Comparison of ENCODE assay signal across 8 mouse cellular contexts in genomic region chr6:83068706-83069487, GRCm38 (mm10). TPM values are rescaled to one million over a fixed set of nuclear protein-coding genes. Genes with fewer than 3 reads are reported as not detected.
A peak's percentile ranks its signal among the peaks of the same experiment; 100 is the strongest.
DNase-seq lines count a peak whose midpoint lies in the region; ATAC-seq and TF ChIP-seq lines count a peak whose summit lies in the region.

No protein-coding gene starts in this region.

- no peak overlapping the region for H3K27ac ChIP-seq in heart, embryonic 13.5 days (replicated peaks)
- H3K27ac ChIP-seq in bone marrow macrophage, adult 2 months (ENCODE audit: insufficient read depth, low read depth, low read length) = no peak overlapping the region
- no peak overlapping the region for H3K27ac ChIP-seq in intestine, embryonic 16.5 days (ENCODE audit: low read length)
- no peak overlapping the region for H3K27ac ChIP-seq in midbrain, embryonic 16.5 days (ENCODE audit: low read length)

- TF ChIP-seq POLR2A in bone marrow macrophage, adult 2 months (IDR thresholded peaks at IDR 0.05; ENCODE audit: borderline replicate concordance, low read depth, low read length) = no peak

- no peaks in the 10 kb centered on the region for H3K36me3 ChIP-seq in heart, embryonic 13.5 days
- H3K36me3 ChIP-seq in intestine, embryonic 16.5 days (ENCODE audit: control insufficient read depth, insufficient read depth, low read length) = no peaks in the 10 kb centered on the region
- no peaks in the 10 kb centered on the region for H3K36me3 ChIP-seq in midbrain, embryonic 16.5 days (ENCODE audit: control insufficient read depth, insufficient read depth, low read length)

- peak overlapping the region; percentile 61 for H3K4me2 ChIP-seq in heart, embryonic 13.5 days
- peak overlapping the region; percentile 47 for H3K4me2 ChIP-seq in intestine, embryonic 16.5 days (ENCODE audit: low read depth, low read length)
- peak overlapping the region; percentile 37 for H3K4me2 ChIP-seq in midbrain, embryonic 16.5 days (ENCODE audit: low read length)

- H3K4me1 ChIP-seq in heart, embryonic 13.5 days = peaks cover 28% of the 10 kb centered on the region
- peaks cover 3% of the 10 kb centered on the region; the same call in 1 of the 2 replicates for H3K4me1 ChIP-seq in bone marrow macrophage, adult 2 months (ENCODE audit: control insufficient read depth, insufficient read depth, low read length)
- H3K4me1 ChIP-seq in intestine, embryonic 16.5 days (ENCODE audit: control insufficient read depth, insufficient read depth, low read length) = peaks cover 14% of the 10 kb centered on the region
- no peaks in the 10 kb centered on the region; the same call in 1 of the 2 replicates for H3K4me1 ChIP-seq in midbrain, embryonic 16.5 days (ENCODE audit: control insufficient read depth, insufficient read depth, low read length)

- H3K4me3 ChIP-seq in heart, embryonic 13.5 days = peak overlapping the region; percentile 43
- peak overlapping the region; percentile 27 for H3K4me3 ChIP-seq in bone marrow macrophage, adult 2 months (ENCODE audit: insufficient read depth, low read length)
- H3K4me3 ChIP-seq in intestine, embryonic 16.5 days (ENCODE audit: low read length) = peak overlapping the region; percentile 41
- H3K4me3 ChIP-seq in midbrain, embryonic 16.5 days (ENCODE audit: low read depth, low read length) = peak overlapping the region; percentile 22

- ATAC-seq in heart, embryonic 13.5 days (ENCODE audit: extremely low read depth, insufficient number of reproducible peaks, low FRiP score, low TSS enrichment) = no peak
- ATAC-seq in intestine, embryonic 16.5 days = no peak; the same call in 1 of the 2 replicates
- no peak for ATAC-seq in midbrain, embryonic 16.5 days

- no peak for TF ChIP-seq CTCF in bone marrow macrophage, adult 2 months (IDR thresholded peaks at IDR 0.05; ENCODE audit: low read depth, low read length)

- H3K9me3 ChIP-seq in heart, embryonic 13.5 days = no peaks in the 10 kb centered on the region
- H3K9me3 ChIP-seq in intestine, embryonic 16.5 days (ENCODE audit: control insufficient read depth, low read length) = no peaks in the 10 kb centered on the region
- no peaks in the 10 kb centered on the region for H3K9me3 ChIP-seq in midbrain, embryonic 16.5 days (replicated peaks; ENCODE audit: control insufficient read depth, low read length, poor library complexity, severe bottlenecking)

- intact Hi-C loops in heart, postnatal 10 days (cut with DNase I) = no loop called here

- peak overlapping the region; percentile 40; the same call in 1 of the 2 replicates for H3K9ac ChIP-seq in heart, embryonic 13.5 days
- peak overlapping the region; percentile 32; the same call in 1 of the 2 replicates for H3K9ac ChIP-seq in intestine, embryonic 16.5 days (ENCODE audit: low read depth, low read length)
- no peak overlapping the region for H3K9ac ChIP-seq in midbrain, embryonic 16.5 days (ENCODE audit: low read depth, low read length)

- DNase-seq in heart, postnatal 10 days = no peak
- no peak for DNase-seq in layer of hippocampus, adult 8-10 months (ENCODE audit: low spot score in 2 of 2)
- no peak for DNase-seq in layer of hippocampus, postnatal 25 days (ENCODE audit: extremely low spot score in 1 of 2, low spot score in 1 of 2)
- DNase-seq in frontal cortex, postnatal 36 days (ENCODE audit: low spot score in 2 of 2) = no peak

- H3K27me3 ChIP-seq in heart, embryonic 13.5 days (replicated peaks) = peaks cover 100% of the 10 kb centered on the region
- peaks cover 91% of the 10 kb centered on the region for H3K27me3 ChIP-seq in intestine, embryonic 16.5 days (replicated peaks; ENCODE audit: control insufficient read depth, insufficient read depth, low read length)
- peaks cover 82% of the 10 kb centered on the region for H3K27me3 ChIP-seq in midbrain, embryonic 16.5 days (ENCODE audit: control insufficient read depth, insufficient read depth, low read depth, low read length)

- under 1% methylated on average over 81 of the region's 81 CpGs for WGBS in heart, embryonic 13.5 days
- under 1% methylated on average over 81 of the region's 81 CpGs for WGBS in intestine, embryonic 16.5 days
- under 1% methylated on average over 77 of the region's 81 CpGs for WGBS in midbrain, embryonic 16.5 days

RNA-seq across cellular contexts. Expression of gene Tlx2, which starts 1.2 kb away (rescaled TPM):
- polyA plus RNA-seq in heart, embryonic 13.5 days (2015; fragmentation: Nextera tagmentation; extraction: Ambion mirVana) = 0.23 and 1.0 TPM in 2 replicates
- total RNA-seq in heart, postnatal 10 days (2021) = not detected
- not detected in 2 replicates for polyA plus RNA-seq in bone marrow macrophage, adult 2 months (2012; ENCODE audit: insufficient read depth, insufficient read length, missing spikeins)
- 9.3 and 10.4 TPM in 2 replicates for polyA plus RNA-seq in intestine, embryonic 16.5 days (2015; fragmentation: Nextera tagmentation; extraction: Ambion mirVana)
- polyA plus RNA-seq in midbrain, embryonic 16.5 days (2015; fragmentation: Nextera tagmentation; extraction: Ambion mirVana) = not detected in 2 replicates
- total RNA-seq in layer of hippocampus, adult 8-10 months (2022) = not detected
- total RNA-seq in layer of hippocampus, postnatal 25 days (2021) = not detected

RNA-seq across cellular contexts. Expression of gene Pcgf1, which starts 8.8 kb away (rescaled TPM):
- polyA plus RNA-seq in heart, embryonic 13.5 days (2015; fragmentation: Nextera tagmentation; extraction: Ambion mirVana) = 14.8 and 19.5 TPM in 2 replicates
- 1 to 10 TPM; 6.9 to 8.7 TPM for total RNA-seq in heart, postnatal 10 days (2021)
- 31.0 and 37.0 TPM in 2 replicates for polyA plus RNA-seq in bone marrow macrophage, adult 2 months (2012; ENCODE audit: insufficient read depth, insufficient read length, missing spikeins)
- polyA plus RNA-seq in intestine, embryonic 16.5 days (2015; fragmentation: Nextera tagmentation; extraction: Ambion mirVana) = 27.2 and 29.7 TPM in 2 replicates
- 50.4 and 52.5 TPM in 2 replicates for polyA plus RNA-seq in midbrain, embryonic 16.5 days (2015; fragmentation: Nextera tagmentation; extraction: Ambion mirVana)
- total RNA-seq in layer of hippocampus, adult 8-10 months (2022) = 10 to 100 TPM; 32.0 to 37.0 (median 34.0) TPM
- 10 to 100 TPM; 30.3 to 33.0 TPM for total RNA-seq in layer of hippocampus, postnatal 25 days (2021)

RNA-seq across cellular contexts. Expression of gene Dqx1, which starts 11.3 kb away (rescaled TPM):
- polyA plus RNA-seq in heart, embryonic 13.5 days (2015; fragmentation: Nextera tagmentation; extraction: Ambion mirVana) = 0.41 and 0.62 TPM in 2 replicates
- under 1 TPM; 0.22 to 0.55 TPM for total RNA-seq in heart, postnatal 10 days (2021)
- polyA plus RNA-seq in bone marrow macrophage, adult 2 months (2012; ENCODE audit: insufficient read depth, insufficient read length, missing spikeins) = 0.83 and 1.6 TPM in 2 replicates
- 24.0 and 28.7 TPM in 2 replicates for polyA plus RNA-seq in intestine, embryonic 16.5 days (2015; fragmentation: Nextera tagmentation; extraction: Ambion mirVana)
- 0.30 and 0.37 TPM in 2 replicates for polyA plus RNA-seq in midbrain, embryonic 16.5 days (2015; fragmentation: Nextera tagmentation; extraction: Ambion mirVana)
- total RNA-seq in layer of hippocampus, adult 8-10 months (2022) = 1 to 10 TPM in 3 of 4 experiments, under 1 TPM in 1; 0.41 to 2.1 (median 1.5) TPM
- 1 to 10 TPM in 1 of 2 experiments, under 1 TPM in 1; 0.81 to 1.1 TPM for total RNA-seq in layer of hippocampus, postnatal 25 days (2021)

RNA-seq across cellular contexts. Expression of gene Htra2, which starts 13.8 kb away (rescaled TPM):
- polyA plus RNA-seq in heart, embryonic 13.5 days (2015; fragmentation: Nextera tagmentation; extraction: Ambion mirVana) = 80.2 and 94.2 TPM in 2 replicates
- 10 to 100 TPM; 32.9 to 35.6 TPM for total RNA-seq in heart, postnatal 10 days (2021)
- 90.8 and 108 TPM in 2 replicates for polyA plus RNA-seq in bone marrow macrophage, adult 2 months (2012; ENCODE audit: insufficient read depth, insufficient read length, missing spikeins)
- 66.0 and 68.5 TPM in 2 replicates for polyA plus RNA-seq in intestine, embryonic 16.5 days (2015; fragmentation: Nextera tagmentation; extraction: Ambion mirVana)
- polyA plus RNA-seq in midbrain, embryonic 16.5 days (2015; fragmentation: Nextera tagmentation; extraction: Ambion mirVana) = 76.1 and 87.8 TPM in 2 replicates
- total RNA-seq in layer of hippocampus, adult 8-10 months (2022) = 10 to 100 TPM; 50.0 to 60.6 (median 51.8) TPM
- 10 to 100 TPM; 51.8 to 52.7 TPM for total RNA-seq in layer of hippocampus, postnatal 25 days (2021)

RNA-seq across cellular contexts. Expression of gene Aup1, which starts 14.6 kb away (rescaled TPM):
- polyA plus RNA-seq in heart, embryonic 13.5 days (2015; fragmentation: Nextera tagmentation; extraction: Ambion mirVana) = 120 and 123 TPM in 2 replicates
- total RNA-seq in heart, postnatal 10 days (2021) = 10 to 100 TPM; 74.2 to 85.8 TPM
- 354 and 391 TPM in 2 replicates for polyA plus RNA-seq in bone marrow macrophage, adult 2 months (2012; ENCODE audit: insufficient read depth, insufficient read length, missing spikeins)
- 258 and 265 TPM in 2 replicates for polyA plus RNA-seq in intestine, embryonic 16.5 days (2015; fragmentation: Nextera tagmentation; extraction: Ambion mirVana)
- polyA plus RNA-seq in midbrain, embryonic 16.5 days (2015; fragmentation: Nextera tagmentation; extraction: Ambion mirVana) = 176 and 184 TPM in 2 replicates
- 100 to 1,000 TPM; 123 to 153 (median 136) TPM for total RNA-seq in layer of hippocampus, adult 8-10 months (2022)
- total RNA-seq in layer of hippocampus, postnatal 25 days (2021) = 100 to 1,000 TPM; 115 to 121 TPM
